Mouse (Mus musculus) kidney, adult 2 months (tissue): ENCODE measurements around the gene Engase.
A peak's percentile ranks its signal among the peaks of the same experiment; 100 is the strongest.

Experiments used
- CTCF ChIP-seq: fragments of 200-500 bp; conservative IDR thresholded peaks from 2 replicates; pipeline ENCODE4 v1.5.1; 2011; ENCODE audit warnings: low read depth, mild to moderate bottlenecking, control low read depth, low read length, moderate library complexity, mixed read lengths; ENCODE audit not compliant: insufficient read depth, insufficient read length
- POLR2A ChIP-seq: fragments of 200-500 bp; IDR thresholded peaks from one replicate; pipeline ENCODE4 v1.6.1; 2011; ENCODE audit warnings: low read depth, low read length, control low read depth

DNA sequence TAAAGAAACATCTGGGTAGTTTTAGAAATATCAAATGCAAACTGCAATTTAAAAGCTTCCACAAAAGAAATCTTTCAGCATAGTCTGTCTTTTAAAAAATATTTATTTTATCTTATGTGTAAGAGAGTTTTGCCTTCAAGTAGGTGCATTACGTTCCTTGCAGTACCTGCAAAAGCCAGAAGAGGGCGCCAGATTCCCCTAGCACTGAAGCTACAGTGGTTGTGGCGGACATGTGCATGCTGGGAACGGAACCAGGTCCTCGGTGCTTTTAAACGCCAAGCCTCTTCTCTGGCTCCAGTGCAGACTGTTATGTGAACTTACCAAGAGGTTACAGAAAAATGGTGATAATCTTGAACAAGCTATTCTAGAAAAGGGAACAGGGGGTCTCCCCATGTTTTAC is 16.3 kb upstream of the Engase start:
- TF ChIP-seq CTCF (peak; percentile 60), POLR2A (no peak)
